Mouse (Mus musculus): ENCODE measurements around the gene Jak1. TPM values are rescaled to one million over a fixed set of nuclear protein-coding genes. Genes with fewer than 3 reads are reported as not detected.

Jak1 gene
- polyA plus RNA-seq, 3 experiments from 2014 or later: 317 to 371 (median 344) TPM

DNA sequence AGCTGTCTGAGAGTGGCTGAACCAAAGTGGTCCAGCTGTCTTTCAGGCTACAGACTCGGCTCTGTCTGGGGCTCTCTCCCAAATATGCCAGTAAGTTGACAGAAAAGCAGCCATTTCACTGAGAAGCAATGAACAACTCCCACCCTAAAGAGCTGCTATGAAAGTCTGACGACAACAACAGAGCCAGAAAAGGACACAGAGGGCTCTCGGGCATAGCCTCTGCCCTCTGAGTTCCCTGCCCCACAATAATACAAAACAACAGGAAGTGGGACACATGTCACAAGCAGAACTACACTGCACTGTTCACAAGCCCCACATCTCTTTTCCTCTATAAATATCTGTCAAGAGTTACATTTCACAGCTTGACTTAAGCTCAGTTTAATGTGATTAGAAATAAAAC lies 79.9 kb downstream of the Jak1 start:
- ATAC-seq: no peak

DNA sequence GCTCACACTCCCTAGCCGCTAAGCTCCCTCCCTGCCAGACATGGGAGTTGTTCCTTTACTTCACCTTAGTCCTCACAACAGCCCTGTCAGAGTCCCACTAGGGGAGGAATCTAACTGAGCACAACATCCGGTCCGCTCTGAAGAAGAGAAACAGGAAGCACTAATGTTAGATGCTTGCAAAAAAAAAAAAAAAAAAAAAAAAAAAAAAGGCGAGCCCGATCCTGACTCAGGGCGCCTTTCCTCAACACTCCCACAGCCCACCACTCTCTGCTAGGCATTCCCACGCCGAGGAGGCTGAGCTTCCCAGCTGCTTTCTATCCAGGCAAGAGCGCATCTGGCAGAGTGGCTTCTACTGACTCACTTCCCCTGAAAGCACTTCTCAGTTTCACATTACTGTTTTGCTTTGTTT lies 82.5 kb downstream of the Jak1 start:
- peak; percentile 73 for ATAC-seq

DNA sequence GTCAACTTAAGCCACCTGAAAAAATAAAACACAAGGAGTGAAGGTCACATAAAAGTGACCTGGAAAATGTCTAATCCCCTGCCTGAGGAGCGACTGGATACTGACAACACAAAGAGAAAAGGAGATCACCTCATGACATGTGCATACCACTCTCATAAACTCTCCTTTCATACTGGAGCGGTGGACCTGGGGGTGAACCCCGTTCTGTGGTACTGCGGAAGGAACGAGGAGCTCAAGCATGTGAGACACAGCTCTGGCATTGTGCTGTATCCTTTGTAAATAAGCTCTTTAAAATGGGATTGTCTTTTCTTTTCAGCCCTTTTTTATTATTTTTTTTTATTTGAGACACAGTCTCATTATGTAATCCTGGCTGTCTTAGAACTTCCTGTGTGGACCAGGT lies 84.4 kb downstream of the Jak1 start:
- no peak for ATAC-seq

DNA sequence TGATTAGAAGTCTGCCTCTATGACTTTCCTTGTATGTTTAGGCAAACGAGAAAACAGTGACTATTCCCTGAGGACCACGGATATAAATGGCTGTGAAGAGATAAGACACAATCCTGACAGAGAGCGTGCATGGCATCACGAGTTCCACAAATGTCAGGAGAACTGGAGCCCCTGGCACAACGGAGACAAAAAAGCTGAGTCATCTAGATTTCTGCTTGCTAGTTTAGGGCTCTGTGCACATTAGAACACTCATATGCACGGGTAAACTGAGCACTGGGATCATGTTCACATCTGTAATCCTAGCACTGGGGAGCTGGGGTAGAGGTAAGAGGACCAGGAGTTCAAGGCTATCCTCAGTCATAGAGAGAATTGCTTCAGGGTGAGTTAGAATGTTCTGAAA lies 85.2 kb downstream of the Jak1 start:
- ATAC-seq: no peak

DNA sequence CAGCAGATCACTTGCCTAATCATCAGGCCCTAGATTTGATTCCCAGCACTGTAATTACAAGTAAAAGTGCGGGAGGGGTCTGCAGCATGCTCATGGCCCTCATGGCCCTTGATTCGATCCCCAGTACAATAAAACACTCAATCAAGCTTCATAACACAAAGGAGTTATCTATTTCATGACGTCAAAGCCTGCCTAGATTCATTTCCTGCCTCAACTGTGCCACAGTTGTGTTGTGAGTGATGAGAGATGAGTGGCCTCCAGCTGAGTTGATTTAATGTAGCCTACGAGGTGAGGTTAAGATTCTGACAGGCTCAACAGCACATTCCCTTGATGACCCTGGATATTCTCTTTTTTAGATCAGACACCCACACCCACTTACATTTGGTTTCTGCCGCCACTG lies 86.0 kb downstream of the Jak1 start:
- ATAC-seq: peak; percentile 5

DNA sequence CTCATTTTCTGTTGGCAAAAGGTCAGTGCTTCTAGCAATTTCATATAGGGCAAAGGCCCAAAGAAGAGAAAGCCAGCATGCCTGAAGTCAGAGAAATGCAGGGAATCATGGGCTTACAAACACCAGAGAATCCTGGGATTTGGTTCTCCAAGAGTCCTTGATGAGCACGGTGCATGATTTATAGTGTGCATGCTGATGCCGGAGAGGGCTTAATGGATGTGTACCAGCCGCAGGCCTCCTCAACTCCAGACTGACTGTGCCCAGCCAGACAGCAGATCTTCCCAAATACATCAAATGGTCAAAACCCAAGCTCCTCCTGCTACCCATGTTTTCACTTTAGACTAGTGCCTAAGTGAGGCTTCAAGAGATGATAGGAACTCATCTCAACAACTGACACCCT lies 87.3 kb downstream of the Jak1 start:
- ATAC-seq: no peak

DNA sequence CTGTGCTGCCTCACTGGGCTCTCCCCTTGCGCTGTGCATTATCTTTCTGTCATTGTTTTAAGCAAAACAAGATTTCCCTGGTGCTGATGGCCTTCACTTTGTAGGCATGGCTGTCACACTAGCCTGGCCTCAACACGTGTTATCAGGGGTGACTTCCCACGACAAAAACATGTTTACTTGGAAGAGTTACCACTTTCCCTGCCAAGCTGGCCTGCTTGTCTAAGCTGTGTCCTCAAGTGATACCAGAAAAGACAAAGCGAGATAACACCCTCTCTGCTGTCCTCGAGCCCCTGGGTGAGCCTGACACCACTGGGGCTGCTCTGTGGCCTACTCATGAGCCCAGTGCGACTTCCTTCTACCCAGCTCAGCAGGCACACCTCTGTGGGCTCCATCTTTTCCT lies 89.0 kb downstream of the Jak1 start:
- ATAC-seq: no peak

DNA sequence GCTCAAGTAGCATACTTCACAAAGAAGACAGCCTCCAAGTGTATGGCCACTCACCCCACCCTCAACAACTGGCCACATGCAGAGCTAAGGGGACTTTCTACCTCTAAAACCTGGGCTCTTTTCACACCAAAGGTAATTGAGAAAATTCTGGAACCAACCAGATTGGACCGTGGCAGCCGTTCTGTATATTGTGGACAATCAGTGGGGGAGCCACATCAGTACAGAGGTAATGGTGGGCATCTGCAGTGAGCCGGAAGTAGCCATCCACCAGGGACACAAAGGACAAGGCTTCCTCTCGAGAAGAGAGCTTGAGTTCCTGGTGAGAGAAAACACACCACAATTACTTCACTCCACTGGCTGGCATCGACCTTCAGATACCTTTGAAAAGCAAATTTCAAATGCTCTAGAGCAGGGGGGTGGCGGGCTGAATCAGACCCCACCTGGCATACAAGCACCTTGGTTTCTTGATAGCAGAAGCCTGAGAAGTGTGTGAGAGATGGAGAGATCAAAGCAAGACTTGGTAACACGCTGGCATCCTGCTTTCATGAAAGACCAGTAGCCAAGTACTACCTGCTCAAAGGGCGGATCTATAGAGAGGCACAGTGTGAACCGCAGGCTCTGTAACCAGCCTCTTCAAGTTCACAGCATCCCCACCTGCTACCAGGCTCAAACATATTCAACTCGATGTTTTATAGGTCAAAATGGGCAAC lies 90.0 kb downstream of the Jak1 start:
- peak; percentile 78 for ATAC-seq

DNA sequence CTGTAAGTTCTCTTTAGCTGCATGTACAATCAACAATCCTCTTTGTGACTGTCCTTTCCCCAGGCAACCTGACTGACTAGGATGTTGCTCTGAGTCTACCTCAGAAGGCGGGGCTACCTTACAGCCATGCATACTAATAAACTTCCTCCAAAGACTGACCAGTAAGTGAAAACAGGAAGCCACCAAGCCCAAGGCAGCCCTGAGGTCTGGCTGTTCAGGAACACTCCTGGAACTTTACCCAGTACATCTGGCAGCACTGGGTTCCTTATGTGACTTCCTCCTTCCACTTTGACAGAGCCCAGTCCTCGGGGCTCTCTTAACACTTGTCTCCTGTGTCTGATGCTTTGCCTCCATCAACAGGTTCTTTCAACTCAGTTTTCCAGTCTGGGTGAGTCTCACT lies 92.3 kb downstream of the Jak1 start:
- no peak for ATAC-seq

DNA sequence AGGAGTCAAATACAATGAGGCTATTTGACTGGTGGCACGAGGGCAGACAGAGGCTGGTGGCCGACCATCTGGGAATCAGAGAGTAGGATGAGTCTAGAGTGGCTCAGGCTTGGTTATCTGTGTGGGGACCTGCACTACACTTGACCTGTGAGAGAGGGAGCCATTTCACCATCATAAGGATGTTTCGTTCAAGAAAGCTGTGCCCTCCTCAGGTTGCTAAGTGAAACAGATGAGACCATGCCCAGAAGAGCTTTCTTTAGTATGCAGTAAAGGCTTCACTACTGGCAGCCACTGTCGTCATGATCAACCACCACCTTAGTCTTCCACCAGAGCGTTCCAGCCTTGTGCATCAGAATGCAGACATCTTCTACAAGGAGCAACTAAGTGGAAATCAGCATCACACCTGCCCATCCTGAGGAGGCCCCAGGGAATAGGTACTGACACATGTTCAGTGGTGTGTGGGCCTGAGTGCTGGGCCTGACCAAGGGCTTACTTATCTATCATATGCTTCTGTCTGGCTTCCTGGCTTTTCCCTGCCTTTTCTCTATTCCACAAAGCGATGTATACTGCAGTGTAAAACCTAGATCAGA lies 96.8 kb downstream of the Jak1 start:
- peak; percentile 70 for ATAC-seq

DNA sequence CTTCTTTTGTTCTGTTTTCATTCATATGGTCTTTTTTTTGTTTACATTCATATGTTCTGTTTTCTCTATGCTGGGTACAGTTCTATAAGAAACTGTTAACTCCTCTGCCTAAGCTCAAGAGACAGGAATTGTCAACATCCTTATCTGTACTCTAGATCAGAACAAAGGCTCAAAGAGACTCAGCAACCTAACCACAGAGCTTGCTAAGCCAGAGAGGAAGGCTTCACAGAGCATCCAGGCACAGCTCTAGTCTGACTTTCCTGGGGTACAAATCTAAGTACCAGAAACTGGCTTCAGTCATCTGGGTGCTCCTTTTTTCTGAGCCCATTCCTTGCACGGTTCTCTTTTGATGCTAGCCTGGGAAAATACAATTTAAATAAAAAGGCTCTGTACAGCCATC lies 97.3 kb downstream of the Jak1 start:
- ATAC-seq: peak; percentile 95

DNA sequence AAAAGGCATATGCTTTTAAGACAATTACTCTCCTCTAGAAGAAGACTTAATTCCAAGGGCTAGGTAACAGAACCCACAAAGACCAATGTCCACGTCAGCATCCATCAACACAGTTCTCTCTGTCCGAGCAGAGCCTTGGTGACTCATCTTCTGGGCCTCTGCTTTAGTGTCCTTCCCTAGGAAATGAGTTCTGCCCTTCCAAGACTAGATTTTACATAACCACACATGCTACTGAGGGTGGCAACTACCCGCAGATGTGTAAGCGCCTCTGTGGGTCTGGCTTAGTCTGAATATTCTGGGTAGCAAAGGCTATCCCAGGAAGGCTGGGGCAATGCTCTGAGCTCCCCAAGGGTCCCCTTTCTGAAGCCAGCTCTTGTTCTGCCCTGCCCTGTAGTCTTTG lies 99.3 kb downstream of the Jak1 start:
- ATAC-seq: no peak

DNA sequence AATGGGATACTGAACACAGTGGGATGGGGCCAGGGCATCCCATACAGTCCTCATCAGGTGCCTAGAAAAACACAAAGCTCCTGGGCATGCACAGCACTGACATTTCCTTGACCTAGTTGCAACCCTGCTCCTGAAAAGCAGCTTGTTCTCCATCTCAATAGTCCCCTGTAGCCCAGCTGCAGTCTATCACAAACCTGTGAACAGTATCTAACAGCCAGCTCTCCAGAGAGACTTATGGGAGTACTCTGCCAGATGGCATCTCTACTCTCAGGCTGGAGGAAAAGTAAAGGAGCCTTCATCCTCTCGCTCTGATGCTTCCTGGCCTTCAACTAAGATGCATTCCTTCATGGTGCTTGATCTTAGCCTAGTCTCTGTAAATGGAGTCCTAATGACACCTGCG lies 100.4 kb downstream of the Jak1 start:
- ATAC-seq: no peak

DNA sequence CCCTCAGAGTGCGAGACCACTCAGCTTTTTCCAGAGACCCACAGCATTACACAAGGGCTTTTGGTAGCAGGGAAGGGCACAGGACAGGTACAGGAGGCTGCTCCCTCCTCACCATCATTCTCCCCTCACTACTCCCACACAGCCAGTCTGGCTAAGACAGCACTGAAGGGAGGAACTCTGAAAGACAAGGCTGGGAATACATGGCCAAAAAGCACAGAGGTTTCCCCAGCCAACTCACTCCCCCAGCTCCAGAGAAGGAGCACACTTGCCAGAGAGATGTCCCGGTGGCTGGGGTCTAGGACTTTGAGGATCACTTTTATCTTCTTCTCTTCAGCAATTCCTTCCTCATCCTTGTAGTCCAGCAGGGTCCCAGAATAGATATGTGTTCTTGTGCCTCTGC lies 100.9 kb downstream of the Jak1 start:
- ATAC-seq: no peak

DNA sequence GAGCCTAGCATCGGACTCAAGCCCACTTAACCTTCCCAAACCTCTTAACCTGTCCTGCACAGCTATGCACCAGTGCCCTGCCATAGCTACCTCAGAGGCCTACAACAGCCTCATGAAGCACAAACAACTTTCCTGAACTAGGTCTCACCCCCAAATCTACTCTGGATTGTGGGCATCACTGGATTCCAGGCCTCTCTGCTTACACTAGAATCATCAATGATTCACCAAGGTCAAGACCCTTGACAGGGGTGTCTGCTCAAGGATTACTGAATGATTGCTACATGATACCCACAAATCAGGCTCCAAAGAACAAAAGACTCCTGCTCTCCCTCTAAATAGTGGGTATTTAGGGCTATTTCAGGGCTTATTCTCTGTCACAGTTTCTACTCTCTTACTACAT lies 104.3 kb downstream of the Jak1 start:
- no peak for ATAC-seq

DNA sequence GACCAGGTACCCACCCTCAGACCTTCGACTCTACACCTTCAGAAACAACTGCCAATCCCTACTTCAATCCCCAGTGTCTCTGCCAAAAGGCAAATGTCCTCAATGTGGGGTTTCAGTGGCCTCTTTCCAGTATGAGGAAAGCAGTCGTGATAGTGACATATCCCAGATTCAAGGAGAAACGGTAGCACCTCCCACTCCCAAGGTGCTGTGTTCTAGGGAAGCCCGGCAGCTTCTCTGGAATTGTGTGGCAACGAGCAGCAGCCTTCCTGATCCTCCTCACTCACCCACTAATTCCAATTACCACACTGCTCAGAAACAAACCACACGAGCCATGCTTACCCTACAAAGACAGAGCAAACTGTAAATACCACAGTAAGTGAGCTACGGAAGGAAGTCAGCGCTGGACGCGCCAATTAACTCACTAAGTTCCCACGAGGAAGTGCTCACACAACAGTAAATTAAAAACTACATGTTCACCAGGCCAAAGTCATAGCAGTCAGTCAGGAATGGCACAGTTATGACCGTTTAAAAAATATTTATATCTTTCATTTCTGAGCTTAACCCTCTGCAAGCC lies 105.8 kb downstream of the Jak1 start:
- ATAC-seq: no peak

DNA sequence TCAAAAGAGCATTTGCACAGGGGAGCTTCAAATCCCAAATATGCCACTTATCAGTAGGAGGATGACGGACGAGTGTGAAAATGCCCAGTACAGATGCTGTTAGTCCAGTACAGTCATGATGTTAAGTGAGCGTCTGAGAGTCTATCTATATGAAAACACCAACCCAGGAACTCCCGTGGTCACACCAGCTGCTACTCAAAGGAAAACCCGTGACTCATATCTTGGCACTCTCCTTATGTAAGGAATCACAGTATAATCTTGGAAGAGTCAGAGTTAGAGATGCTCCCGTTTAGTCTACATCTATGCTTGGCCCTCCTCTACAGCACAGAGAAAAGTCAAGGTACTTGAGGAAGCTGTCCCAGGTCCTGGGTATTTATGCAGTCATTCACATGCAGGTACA lies 106.8 kb downstream of the Jak1 start:
- no peak for ATAC-seq

DNA sequence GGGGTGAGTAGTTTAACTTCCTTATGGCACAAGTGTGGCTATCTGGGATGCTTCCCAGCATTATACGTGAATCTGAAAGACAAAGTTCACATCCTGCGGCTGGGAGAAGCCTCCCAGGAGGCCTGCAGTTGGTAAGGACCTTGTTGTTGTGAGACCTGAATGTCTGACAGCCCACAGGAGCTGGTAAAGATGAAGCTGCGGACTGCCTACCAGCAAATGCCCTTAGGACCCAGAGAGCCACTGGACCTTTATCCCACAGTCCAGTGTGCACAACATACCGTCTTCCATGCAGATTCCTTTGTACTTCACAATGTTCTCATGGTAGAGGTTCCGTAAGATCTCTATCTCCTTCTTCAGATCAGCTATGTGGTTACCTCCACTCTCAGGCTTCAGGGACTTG lies 107.6 kb downstream of the Jak1 start:
- no peak for ATAC-seq

DNA sequence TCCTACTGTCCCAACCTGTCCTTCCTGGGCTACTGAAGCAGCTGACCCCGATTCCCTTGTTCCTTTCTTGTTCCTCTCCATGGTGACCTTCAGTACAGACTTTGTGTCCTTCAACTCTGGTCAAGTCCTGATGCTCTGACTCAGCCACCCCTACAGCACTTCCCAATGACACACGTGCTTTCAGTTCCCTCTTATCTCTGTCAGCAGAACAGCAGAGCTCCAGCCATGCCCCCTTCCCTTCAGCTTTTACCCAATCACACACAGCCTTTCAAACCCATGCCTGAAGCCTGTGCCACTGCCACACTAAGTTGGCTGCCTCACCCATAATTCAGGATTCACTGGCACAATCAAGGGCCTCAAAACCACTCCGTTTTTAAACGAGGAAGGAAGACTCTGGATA lies 109.5 kb downstream of the Jak1 start:
- ATAC-seq: no peak

DNA sequence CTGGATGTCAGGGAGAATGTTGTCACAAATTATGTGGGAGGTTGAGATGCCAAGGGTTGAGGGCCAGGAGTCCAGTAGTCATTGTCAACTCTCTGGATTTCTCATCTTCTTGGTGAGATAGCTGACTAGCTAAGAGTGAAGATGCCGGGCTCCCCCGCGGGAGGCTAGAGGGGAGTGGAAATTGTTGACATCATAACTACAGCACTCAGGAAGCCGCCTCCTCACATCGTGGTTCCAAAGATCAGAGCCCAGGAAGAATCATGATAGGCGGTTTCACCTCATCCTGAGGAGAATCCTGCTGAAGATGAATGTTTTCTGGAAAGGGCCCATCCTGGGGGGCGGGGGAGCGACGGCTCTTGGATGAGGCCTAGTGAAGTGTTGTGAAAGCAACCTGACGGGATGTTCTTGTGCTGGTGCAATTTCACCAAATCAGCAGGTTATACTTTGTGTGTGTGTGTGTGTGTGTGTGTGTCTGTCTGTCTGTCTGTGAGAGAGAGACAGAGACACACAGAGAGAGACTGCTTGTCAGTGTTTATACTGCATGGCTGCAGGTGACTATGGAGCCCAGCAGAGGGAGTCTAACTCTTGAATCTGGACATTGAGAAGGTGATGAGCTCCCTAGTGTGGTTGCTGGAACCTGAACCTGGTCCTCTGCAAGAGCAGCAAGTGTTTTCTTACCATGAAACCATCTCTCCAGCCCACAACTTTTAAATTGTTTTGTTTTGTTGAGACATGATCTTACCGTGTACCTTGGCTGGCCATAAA lies 118.0 kb downstream of the Jak1 start:
- peak; percentile 16 for ATAC-seq

DNA sequence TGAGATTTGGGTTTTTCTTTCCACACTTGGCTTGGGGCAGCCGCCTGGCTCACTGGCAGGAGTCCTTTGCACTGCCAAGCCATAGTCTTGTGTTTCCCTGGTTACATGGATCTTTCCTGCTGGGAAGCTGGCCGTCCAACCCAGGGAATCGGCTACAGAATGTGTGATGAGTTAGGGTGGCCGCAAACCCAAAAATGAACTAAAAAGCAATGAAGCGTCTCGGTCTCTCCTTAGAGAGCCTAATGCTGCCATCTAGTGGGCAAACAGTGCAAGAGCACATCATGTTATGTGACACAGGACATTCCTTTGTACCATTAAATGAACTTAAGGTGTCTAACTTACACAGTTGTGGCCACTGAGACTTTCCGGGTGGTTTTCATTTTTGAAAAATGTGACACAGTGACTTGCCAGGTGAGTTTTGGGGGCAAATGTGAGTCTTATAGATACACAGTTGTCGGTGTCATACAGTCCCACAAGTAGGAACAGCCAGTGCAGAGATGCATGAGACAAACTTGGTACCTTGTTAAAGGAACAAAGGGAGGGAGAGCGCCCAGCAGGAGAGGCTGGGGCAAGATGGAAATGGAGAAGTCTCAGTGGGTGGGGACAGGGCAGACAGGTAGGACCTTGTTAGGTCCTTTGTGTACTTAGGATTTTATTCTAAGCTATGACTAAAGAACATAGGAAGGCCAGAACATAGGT lies 118.9 kb downstream of the Jak1 start:
- peak; percentile 62 for ATAC-seq

DNA sequence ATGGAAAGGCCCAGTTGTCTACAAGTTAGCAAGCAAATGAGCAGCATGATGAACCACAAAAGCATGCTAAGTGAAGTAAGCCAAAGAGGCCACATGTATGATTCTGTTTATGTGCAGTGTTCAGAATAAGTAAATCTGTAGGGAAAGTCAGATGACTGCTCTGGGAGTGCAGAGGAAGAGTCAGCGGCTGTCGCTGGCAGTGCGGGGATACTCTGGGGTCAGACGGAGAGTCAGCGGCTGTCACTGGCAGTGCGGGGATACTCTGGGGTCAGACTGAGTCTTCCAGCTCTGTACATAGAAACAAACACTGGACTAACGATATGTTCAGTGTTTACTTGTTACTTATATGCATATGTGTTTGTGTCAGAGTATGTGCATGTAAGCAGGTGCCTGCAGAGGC lies 120.3 kb downstream of the Jak1 start:
- ATAC-seq: no peak

DNA sequence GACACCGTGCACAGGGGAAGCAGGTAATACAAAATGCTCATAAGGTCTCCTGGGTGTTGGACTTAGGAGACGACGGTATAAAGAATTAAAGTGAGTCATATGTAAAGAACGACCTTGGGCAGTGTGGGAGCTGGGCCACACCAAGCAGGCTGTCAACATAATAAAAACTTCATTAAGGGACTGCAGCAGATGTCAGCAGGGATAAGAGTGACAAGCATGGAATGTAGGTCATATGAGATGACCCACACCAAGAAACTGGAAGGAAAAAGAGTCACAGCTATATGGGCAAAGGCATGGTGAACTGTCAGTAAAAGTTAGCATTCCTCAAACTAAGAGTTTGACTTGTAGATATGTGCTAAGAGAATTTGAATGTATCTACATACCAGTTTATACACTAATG lies 120.7 kb downstream of the Jak1 start:
- no peak for ATAC-seq
